Mouse (Mus musculus): ENCODE data around the gene Shank2. TPM values are rescaled to one million over a fixed set of nuclear protein-coding genes. Genes with fewer than 3 reads are reported as not detected.

Gene Shank2
- polyA plus RNA-seq, 1 experiment from 2014 or later = 0.76 TPM

DNA sequence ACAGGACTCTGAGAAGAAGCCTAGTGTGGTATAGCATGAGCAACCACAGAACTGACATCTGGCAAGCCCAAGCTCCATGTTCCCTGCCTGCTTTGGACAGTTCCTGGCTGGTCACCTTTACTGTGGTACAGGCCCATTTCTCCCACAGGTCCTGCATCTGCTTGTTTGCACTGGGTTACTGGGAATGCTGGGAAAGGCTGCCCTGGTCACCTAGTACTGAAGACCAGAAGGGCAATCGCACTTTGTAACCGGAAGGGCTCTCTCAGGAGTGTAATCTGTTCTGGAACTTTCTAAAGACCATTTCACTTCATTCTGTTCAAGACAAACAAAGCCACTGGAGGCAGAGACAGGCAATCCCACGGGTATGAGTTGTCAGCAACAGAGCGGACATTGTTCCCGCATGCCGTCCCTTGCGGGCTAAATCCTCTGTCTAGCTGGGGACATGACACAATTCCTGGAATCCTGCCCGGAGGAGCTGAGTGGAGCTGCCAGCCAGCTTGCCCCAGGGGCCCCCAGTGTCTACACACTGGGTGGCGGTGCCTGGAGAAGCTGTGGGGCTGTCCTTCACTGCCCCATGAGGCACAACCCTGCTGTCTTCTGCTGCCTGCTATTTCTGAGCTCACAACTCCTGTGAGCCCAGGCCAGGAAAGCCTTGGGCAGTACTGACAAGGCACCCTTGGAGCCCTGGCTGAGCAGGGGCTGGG lies 36.4 kb downstream of the Shank2 start:
- Histone ChIP-seq H3K9me3 (ENCODE audit: low read length) (no peaks in the 10 kb centered on the region), H3K4me3 (ENCODE audit: low read depth, low read length) (no peak overlapping the region), H3K9ac (replicated peaks; ENCODE audit: low read depth) (no peak overlapping the region), H3K27me3 (replicated peaks; ENCODE audit: insufficient read depth, low read length) (no peaks in the 10 kb centered on the region), H3K4me1 (ENCODE audit: insufficient read depth, low read depth, low read length) (no peaks in the 10 kb centered on the region), H3K4me2 (replicated peaks; ENCODE audit: low read depth, low read length) (no peak overlapping the region), H3K27ac (ENCODE audit: low read length) (no peak overlapping the region), H3K36me3 (ENCODE audit: insufficient read depth, low read length) (no peaks in the 10 kb centered on the region)
- 17% methylated on average over 9 of the region's 9 CpGs for WGBS
- DNase-seq (ENCODE audit: low spot score) = peak; percentile 43
- peak; percentile 55 for ATAC-seq
- TF ChIP-seq EP300 (IDR thresholded peaks at IDR 0.05) = no peak
- TF ChIP-seq CTCF (IDR thresholded peaks at IDR 0.05) = no peak

DNA sequence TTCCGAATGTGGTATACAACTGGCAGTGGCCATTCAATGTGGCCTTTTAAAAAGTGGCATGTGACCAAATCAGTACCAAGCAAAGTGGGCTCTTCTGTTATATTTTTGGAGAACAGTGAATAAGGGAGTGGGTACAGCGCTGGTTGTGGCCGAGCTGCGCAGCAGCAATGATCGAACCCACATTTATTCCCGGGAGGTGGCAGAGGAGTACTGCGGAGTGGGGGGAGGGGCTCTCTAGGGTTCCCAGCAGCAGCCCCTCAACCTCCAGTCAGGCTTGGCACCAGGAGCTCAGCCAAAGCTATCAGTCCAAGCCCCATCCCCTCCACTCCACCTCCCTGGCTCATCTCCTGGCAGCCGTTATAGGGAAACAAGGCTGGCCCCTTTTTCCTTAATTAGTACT lies 37.0 kb downstream of the Shank2 start:
- Histone ChIP-seq H3K27ac (ENCODE audit: low read length) (no peak overlapping the region), H3K9ac (replicated peaks; ENCODE audit: low read depth) (no peak overlapping the region), H3K4me1 (ENCODE audit: insufficient read depth, low read depth, low read length) (no peaks in the 10 kb centered on the region), H3K4me2 (replicated peaks; ENCODE audit: low read depth, low read length) (no peak overlapping the region), H3K4me3 (ENCODE audit: low read depth, low read length) (no peak overlapping the region), H3K27me3 (replicated peaks; ENCODE audit: insufficient read depth, low read length) (no peaks in the 10 kb centered on the region), H3K9me3 (ENCODE audit: low read length) (no peaks in the 10 kb centered on the region), H3K36me3 (ENCODE audit: insufficient read depth, low read length) (no peaks in the 10 kb centered on the region)
- WGBS = 62% methylated on average over 8 of the region's 8 CpGs
- DNase-seq (ENCODE audit: low spot score) = no peak
- TF ChIP-seq CTCF (IDR thresholded peaks at IDR 0.05) = no peak
- TF ChIP-seq EP300 (IDR thresholded peaks at IDR 0.05) = no peak
- ATAC-seq = no peak

GRCm38 (mm10) chr7:144040328-144040727 lies 38.6 kb downstream of the Shank2 start:
- Histone ChIP-seq H3K4me3 (ENCODE audit: low read depth, low read length) (no peak overlapping the region), H3K9ac (replicated peaks; ENCODE audit: low read depth) (no peak overlapping the region), H3K4me2 (replicated peaks; ENCODE audit: low read depth, low read length) (no peak overlapping the region), H3K4me1 (ENCODE audit: insufficient read depth, low read depth, low read length) (no peaks in the 10 kb centered on the region), H3K36me3 (ENCODE audit: insufficient read depth, low read length) (no peaks in the 10 kb centered on the region), H3K9me3 (ENCODE audit: low read length) (no peaks in the 10 kb centered on the region), H3K27me3 (replicated peaks; ENCODE audit: insufficient read depth, low read length) (no peaks in the 10 kb centered on the region), H3K27ac (ENCODE audit: low read length) (no peak overlapping the region)
- no peak for DNase-seq (ENCODE audit: low spot score)
- TF ChIP-seq CTCF (IDR thresholded peaks at IDR 0.05) (no peak), EP300 (IDR thresholded peaks at IDR 0.05) (no peak)
- ATAC-seq = no peak
- 59% methylated on average over 3 of the region's 3 CpGs for WGBS

GRCm38 (mm10) chr7:144052076-144052475 lies 50.3 kb downstream of the Shank2 start:
- H3K9ac ChIP-seq (replicated peaks; ENCODE audit: low read depth) = no peak overlapping the region

DNA sequence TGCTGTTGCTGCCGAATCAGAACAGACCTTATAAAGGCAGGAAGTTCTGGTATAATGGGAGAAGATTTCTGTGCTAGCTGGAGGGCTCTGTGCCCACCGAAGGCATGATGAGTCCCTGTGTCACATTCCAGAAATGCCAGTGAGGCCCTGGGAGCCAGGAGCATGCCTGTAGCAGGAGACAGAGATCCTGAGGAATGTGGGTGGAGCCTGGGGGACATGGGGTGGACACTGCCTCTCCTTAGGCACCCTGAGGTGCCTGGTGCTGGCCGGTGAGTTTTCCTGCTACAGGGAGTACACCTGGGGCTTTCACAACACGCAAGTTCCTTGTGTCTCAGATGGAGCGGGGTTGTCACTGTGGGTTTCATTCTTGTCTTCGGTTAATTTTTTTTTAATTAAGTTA lies 53.5 kb downstream of the Shank2 start:
- peak; percentile 26; the same call in 1 of the 2 replicates for ATAC-seq
- DNase-seq (ENCODE audit: low spot score) = peak; percentile 15
- no peaks in the 10 kb centered on the region for H3K36me3 ChIP-seq (ENCODE audit: insufficient read depth, low read length)
- 49% methylated on average over 6 of the region's 6 CpGs for WGBS
- no peak overlapping the region for H3K4me3 ChIP-seq (ENCODE audit: low read depth, low read length)
- no peak overlapping the region for H3K27ac ChIP-seq (ENCODE audit: low read length)
- H3K9me3 ChIP-seq (ENCODE audit: low read length) = no peaks in the 10 kb centered on the region
- H3K4me1 ChIP-seq (ENCODE audit: insufficient read depth, low read depth, low read length) = no peaks in the 10 kb centered on the region
- no peaks in the 10 kb centered on the region for H3K27me3 ChIP-seq (replicated peaks; ENCODE audit: insufficient read depth, low read length)
- H3K9ac ChIP-seq (replicated peaks; ENCODE audit: low read depth) = no peak overlapping the region
- no peak for TF ChIP-seq CTCF (IDR thresholded peaks at IDR 0.05)
- TF ChIP-seq EP300 (IDR thresholded peaks at IDR 0.05) = no peak
- no peak overlapping the region for H3K4me2 ChIP-seq (replicated peaks; ENCODE audit: low read depth, low read length)

More at GRCm38 (mm10) chr7:144052076-144052475, 50.3 kb downstream of the Shank2 start:
- no peaks in the 10 kb centered on the region for H3K9me3 ChIP-seq (ENCODE audit: low read length)
- no peaks in the 10 kb centered on the region for H3K4me1 ChIP-seq (ENCODE audit: insufficient read depth, low read depth, low read length)
- WGBS = 5% methylated on average over 12 of the region's 12 CpGs
- H3K36me3 ChIP-seq (ENCODE audit: insufficient read depth, low read length) = no peaks in the 10 kb centered on the region
- TF ChIP-seq EP300 (IDR thresholded peaks at IDR 0.05) (no peak), CTCF (IDR thresholded peaks at IDR 0.05) (peak; percentile 44)
- H3K4me3 ChIP-seq (ENCODE audit: low read depth, low read length) = no peak overlapping the region
- H3K27ac ChIP-seq (ENCODE audit: low read length) = no peak overlapping the region
- DNase-seq (ENCODE audit: low spot score) (peak; percentile 45), ATAC-seq (0 out of 2 replicates have a peak, but pooled peaks have one; percentile 21)
- H3K27me3 ChIP-seq (replicated peaks; ENCODE audit: insufficient read depth, low read length) = no peaks in the 10 kb centered on the region
- no peak overlapping the region for H3K4me2 ChIP-seq (replicated peaks; ENCODE audit: low read depth, low read length)

GRCm38 (mm10) chr7:144055702-144056531 lies 54.2 kb downstream of the Shank2 start:
- Histone ChIP-seq H3K27ac (ENCODE audit: low read length) (no peak overlapping the region), H3K9me3 (ENCODE audit: low read length) (no peaks in the 10 kb centered on the region), H3K4me1 (ENCODE audit: insufficient read depth, low read depth, low read length) (no peaks in the 10 kb centered on the region), H3K36me3 (ENCODE audit: insufficient read depth, low read length) (no peaks in the 10 kb centered on the region), H3K9ac (replicated peaks; ENCODE audit: low read depth) (no peak overlapping the region), H3K4me2 (replicated peaks; ENCODE audit: low read depth, low read length) (no peak overlapping the region), H3K27me3 (replicated peaks; ENCODE audit: insufficient read depth, low read length) (no peaks in the 10 kb centered on the region), H3K4me3 (ENCODE audit: low read depth, low read length) (no peak overlapping the region)
- WGBS = 54% methylated on average over 7 of the region's 7 CpGs
- TF ChIP-seq EP300 (IDR thresholded peaks at IDR 0.05) (no peak), CTCF (IDR thresholded peaks at IDR 0.05) (peak; percentile 71)
- ATAC-seq (no peak), DNase-seq (ENCODE audit: low spot score) (peak; percentile 48)

Measured in lung, postnatal 0 days (tissue).